Mouse (Mus musculus) heart, postnatal 25 days (tissue): ENCODE measurements at regions not wholly inside any gene's neighbourhood (a gene's known extent, or its start where the extent isn't known, plus 50 kb on each side); places are given as distances from the start of the nearest gene placed in this dataset.
"Not testable (repeated sequence)": the region's sequence is repeated elsewhere in the genome, so short reads cannot be mapped to it uniquely, and the experiment has no call there.

Experiments used
- DNase-seq: peaks from one replicate; pipeline ENCODE4 v3.0.0; 2022; ENCODE audit warnings: low spot score
- intact Hi-C: fragments of 180-260 bp; cut with DNase I; formaldehyde crosslinking; loops from one replicate; pipeline ENCODE4 v1.15.1; 2025

- no peak for DNase-seq
- intact Hi-C loops = no loop called here
Observed at GRCm38 (mm10) chr19:32961525-32961924, 204.2 kb downstream of the Pten start.

- DNase-seq = no peak
- intact Hi-C loops = no loop called here
Observed at GRCm38 (mm10) chr19:32963983-32964382, 206.7 kb downstream of the Pten start.

GRCm38 (mm10) chr19:32965488-32965887 lies 208.2 kb downstream of the Pten start:
- DNase-seq = no peak
- intact Hi-C loops = no loop called here

GRCm38 (mm10) chr19:32969213-32969776 lies 212.0 kb downstream of the Pten start:
- no peak for DNase-seq
- intact Hi-C loops = no loop called here

- intact Hi-C loops = no loop called here
- DNase-seq = no peak
Observed at GRCm38 (mm10) chr19:32972116-32972515, 214.8 kb downstream of the Pten start.

- intact Hi-C loops = no loop called here
- no peak for DNase-seq
Observed at GRCm38 (mm10) chr19:32973130-32973529, 215.8 kb downstream of the Pten start.

GRCm38 (mm10) chr19:32974778-32975240 lies 217.5 kb downstream of the Pten start:
- no peak for DNase-seq
- intact Hi-C loops = no loop called here

GRCm38 (mm10) chr19:32975303-32975702 lies 218.0 kb downstream of the Pten start:
- intact Hi-C loops = no loop called here
- no peak for DNase-seq

GRCm38 (mm10) chr19:32976507-32976906 lies 219.2 kb downstream of the Pten start:
- intact Hi-C loops = no loop called here
- DNase-seq = no peak

- DNase-seq = no peak
- intact Hi-C loops = no loop called here
Observed at GRCm38 (mm10) chr19:32978037-32978745, 220.9 kb downstream of the Pten start.

GRCm38 (mm10) chr19:32980142-32980541 lies 222.8 kb downstream of the Pten start:
- intact Hi-C loops = no loop called here
- no peak for DNase-seq

GRCm38 (mm10) chr19:32988713-32989112 lies 231.4 kb downstream of the Pten start:
- intact Hi-C loops = no loop called here
- no peak for DNase-seq

- intact Hi-C loops = no loop called here
Observed at GRCm38 (mm10) chr19:32989346-32989745, 232.0 kb downstream of the Pten start.

GRCm38 (mm10) chr19:32990576-32990975 lies 233.3 kb downstream of the Pten start:
- no peak for DNase-seq
- intact Hi-C loops = no loop called here

More at GRCm38 (mm10) chr19:32989346-32989745, 232.0 kb downstream of the Pten start:
- no peak for DNase-seq

GRCm38 (mm10) chr19:32998576-32999170 lies 241.4 kb downstream of the Pten start:
- intact Hi-C loops = no loop called here
- DNase-seq = no peak

- no peak for DNase-seq
- intact Hi-C loops = no loop called here
Observed at GRCm38 (mm10) chr19:33007582-33007981, 250.3 kb downstream of the Pten start.

- DNase-seq = no peak
- intact Hi-C loops = no loop called here
Observed at GRCm38 (mm10) chr19:33008076-33008475, 250.8 kb downstream of the Pten start.

- intact Hi-C loops = no loop called here
- no peak for DNase-seq
Observed at GRCm38 (mm10) chr19:33008794-33009193, 251.5 kb downstream of the Pten start.

- intact Hi-C loops = no loop called here
- no peak for DNase-seq
Observed at GRCm38 (mm10) chr19:33010886-33011446, 253.7 kb downstream of the Pten start.

- DNase-seq, intact Hi-C loops: not testable (repeated sequence)
Observed at GRCm38 (mm10) chr19:33014879-33015278, 257.6 kb downstream of the Pten start.

- DNase-seq = no peak
- intact Hi-C loops = no loop called here
Observed at GRCm38 (mm10) chr19:33021161-33021560, 263.9 kb downstream of the Pten start.
